Mouse (Mus musculus) CD4-positive naive resting alpha-beta T cell, adult 57 days (primary cell): ENCODE results near the gene Gpr21. TPM values are rescaled to one million over a fixed set of nuclear protein-coding genes. Genes with fewer than 3 reads are reported as not detected.

Experiments used
- total RNA-seq: library from RNA; stranded (reverse); gene quantifications from one replicate; pipeline ENCODE4 v1.2.4, GENCODE M21; 2023

The Gpr21 gene
- 3.1 TPM for total RNA-seq

GRCm38 (mm10) chr2:37516030-37516710 is at the start of gene Gpr21:
Gene Gpr21 (plus strand): TSS chr2:37516332.

Other genes starting within 250 kb of the Gpr21 start
- not detected for gene Olfr368, start 189.8 kb upstream of the Gpr21 start, total RNA-seq
- gene Pdcl, start 157.0 kb upstream of the Gpr21 start, total RNA-seq: 30.4 TPM
- gene Rc3h2, start 93.4 kb upstream of the Gpr21 start, total RNA-seq: 60.7 TPM
- gene Zbtb26, start 73.2 kb upstream of the Gpr21 start, total RNA-seq: 3.7 TPM
- 13.6 TPM for gene Zbtb6, start 73.2 kb upstream of the Gpr21 start, total RNA-seq
- 49.8 TPM for gene Rabgap1, start 73.1 kb upstream of the Gpr21 start, total RNA-seq
- 40.1 TPM for gene Strbp, start 187.5 kb downstream of the Gpr21 start, total RNA-seq